Mouse (Mus musculus): ENCODE results near the gene Ttll5.

The Ttll5 gene

GRCm38 (mm10) chr12:85930713-85931112 lies 106.3 kb downstream of the Ttll5 start:
- DNase-seq: no peak

GRCm38 (mm10) chr12:85933241-85933640 lies 108.8 kb downstream of the Ttll5 start:
- DNase-seq: no peak

GRCm38 (mm10) chr12:85937384-85937783 lies 112.9 kb downstream of the Ttll5 start:
- no peak for DNase-seq

GRCm38 (mm10) chr12:85943456-85943855 lies 119.0 kb downstream of the Ttll5 start:
- no peak for DNase-seq

GRCm38 (mm10) chr12:85944419-85944818 lies 120.0 kb downstream of the Ttll5 start:
- DNase-seq: no peak

- no peak for DNase-seq
Observed at GRCm38 (mm10) chr12:85947161-85947560, 122.7 kb downstream of the Ttll5 start.

- DNase-seq: no peak
Observed at GRCm38 (mm10) chr12:85949667-85950066, 125.2 kb downstream of the Ttll5 start.

- no peak for DNase-seq
Observed at GRCm38 (mm10) chr12:85950371-85950770, 125.9 kb downstream of the Ttll5 start.

- no peak for DNase-seq
Observed at GRCm38 (mm10) chr12:85951036-85951435, 126.6 kb downstream of the Ttll5 start.

- no peak for DNase-seq
Observed at GRCm38 (mm10) chr12:85951822-85952221, 127.4 kb downstream of the Ttll5 start.

- no peak for DNase-seq
Observed at GRCm38 (mm10) chr12:85952349-85952748, 127.9 kb downstream of the Ttll5 start.

- DNase-seq: no peak
Observed at GRCm38 (mm10) chr12:85954167-85954566, 129.7 kb downstream of the Ttll5 start.

GRCm38 (mm10) chr12:85955062-85955461 lies 130.6 kb downstream of the Ttll5 start:
- no peak for DNase-seq

- no peak for DNase-seq
Observed at GRCm38 (mm10) chr12:85955690-85956089, 131.2 kb downstream of the Ttll5 start.

GRCm38 (mm10) chr12:85956251-85956650 lies 131.8 kb downstream of the Ttll5 start:
- DNase-seq: no peak

GRCm38 (mm10) chr12:85958460-85958859 lies 134.0 kb downstream of the Ttll5 start:
- no peak for DNase-seq

- DNase-seq: peak; percentile 19
Observed at GRCm38 (mm10) chr12:85959822-85960501, 135.5 kb downstream of the Ttll5 start.

GRCm38 (mm10) chr12:85960699-85961098 lies 136.2 kb downstream of the Ttll5 start:
- no peak for DNase-seq

GRCm38 (mm10) chr12:85963160-85963559 lies 138.7 kb downstream of the Ttll5 start:
- DNase-seq: no peak

GRCm38 (mm10) chr12:85963699-85964098 lies 139.2 kb downstream of the Ttll5 start:
- DNase-seq: no peak

- no peak for DNase-seq
Observed at GRCm38 (mm10) chr12:85964436-85964835, 140.0 kb downstream of the Ttll5 start.

- no peak for DNase-seq
Observed at GRCm38 (mm10) chr12:85967812-85968211, 143.4 kb downstream of the Ttll5 start.

GRCm38 (mm10) chr12:85968409-85968808 lies 143.9 kb downstream of the Ttll5 start:
- DNase-seq: no peak

GRCm38 (mm10) chr12:85969571-85969970 lies 145.1 kb downstream of the Ttll5 start:
- no peak for DNase-seq

- no peak for DNase-seq
Observed at GRCm38 (mm10) chr12:85970191-85970590, 145.7 kb downstream of the Ttll5 start.

Measured in kidney, adult 18-20 months (tissue).